Mouse (Mus musculus) erythroblast, embryonic 14.5 days (primary cell): Measurements from ENCODE around the gene Slc5a5. TPM values are rescaled to one million over a fixed set of nuclear protein-coding genes. Genes with fewer than 3 reads are reported as not detected.

Experiments used
- H3K27me3 ChIP-seq: 2 replicates; pipeline ENCODE4 v1.6.1; 2012; ENCODE audit warnings: inconsistent platforms; ENCODE audit not compliant: control insufficient read depth
- H3K36me3 ChIP-seq: 2 replicates; pipeline ENCODE4 v1.6.1; 2012; ENCODE audit warnings: mild to moderate bottlenecking, inconsistent platforms; ENCODE audit not compliant: control insufficient read depth
- H3K4me1 ChIP-seq: 2 replicates; pipeline ENCODE4 v1.6.1; 2012; ENCODE audit warnings: inconsistent platforms; ENCODE audit not compliant: control insufficient read depth
- H3K4me3 ChIP-seq: replicated peaks from 2 replicates; pipeline ENCODE3; 2012; ENCODE audit warnings: moderate library complexity, mild to moderate bottlenecking, inconsistent platforms
- H3K9me3 ChIP-seq: 2 replicates; pipeline ENCODE4 v1.6.1; 2012; ENCODE audit warnings: low read length, inconsistent platforms, mixed read lengths; ENCODE audit not compliant: control insufficient read depth
- GATA1 ChIP-seq: IDR thresholded peaks from 2 replicates; pipeline ENCODE4 v1.6.1; 2012; ENCODE audit warnings: low read length, inconsistent platforms, mixed read lengths
- TAL1 ChIP-seq: IDR thresholded peaks from 3 replicates; pipeline ENCODE4 v1.6.1; 2012; ENCODE audit warnings: low read length, inconsistent platforms, mixed read lengths
- polyA plus RNA-seq: library from polyadenylated mRNA; stranded (reverse); fragments of >175 nt; gene quantifications from 2 replicates; pipeline ENCODE4 v1.2.3, GENCODE M21; 2012

Gene Slc5a5
- 0.03 and 0.06 TPM in 2 replicates for polyA plus RNA-seq

DNA sequence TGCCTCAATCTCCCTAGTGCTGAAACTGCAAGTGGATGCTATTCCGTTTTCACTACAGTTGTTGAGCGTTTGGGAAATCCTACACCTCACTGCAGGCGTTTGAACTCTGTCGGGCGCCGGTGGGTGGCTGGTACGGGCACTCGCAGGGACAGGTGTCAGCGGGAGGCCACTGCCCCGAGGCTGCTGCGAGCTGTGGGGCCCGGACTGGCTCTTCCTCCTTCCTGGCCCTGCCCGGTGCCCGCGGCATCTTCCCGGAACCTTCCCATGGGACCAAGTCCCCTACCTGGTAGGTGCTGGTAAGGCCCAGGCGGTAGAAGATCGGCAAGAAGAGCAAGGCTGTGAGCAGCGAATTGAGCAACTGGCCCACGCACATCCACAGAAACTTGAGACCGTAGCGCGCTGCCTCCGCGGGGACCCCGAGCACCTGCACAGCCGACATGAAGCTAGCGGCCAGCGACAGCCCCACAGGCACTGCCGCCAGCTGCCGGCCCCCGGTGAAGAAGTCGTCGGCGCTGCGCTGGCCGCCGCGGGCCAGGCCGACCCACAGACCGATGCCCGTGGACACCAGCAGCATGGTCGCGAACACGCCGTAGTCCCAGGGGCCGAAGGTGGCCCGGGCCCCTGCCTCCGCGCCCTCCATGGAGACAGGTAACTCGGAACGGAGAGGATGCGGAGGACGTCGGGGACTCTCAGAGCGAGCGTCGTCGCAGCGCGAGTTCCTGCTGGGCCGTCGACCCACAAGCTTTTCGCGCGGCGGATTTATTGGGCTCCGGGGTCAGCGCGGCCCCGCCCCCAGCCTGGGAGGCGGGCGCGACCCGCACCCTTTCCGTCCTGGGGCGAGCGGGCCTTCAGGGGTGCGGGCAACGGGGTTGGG lies at the start of gene Slc5a5:
Gene Slc5a5 (minus strand): TSS at position 736 of the 874 bp plus-strand sequence.
- Histone ChIP-seq H3K36me3 (peaks cover 38% of the 10 kb centered on the region), H3K27me3 (peaks cover 68% of the 10 kb centered on the region), H3K4me3 (no peak within 1 kb of the TSS), H3K4me1 (peaks cover 66% of the 10 kb centered on the region), H3K9me3 (peaks cover 22% of the 10 kb centered on the region)
- TF ChIP-seq TAL1 (no peak), GATA1 (no peak)

DNA sequence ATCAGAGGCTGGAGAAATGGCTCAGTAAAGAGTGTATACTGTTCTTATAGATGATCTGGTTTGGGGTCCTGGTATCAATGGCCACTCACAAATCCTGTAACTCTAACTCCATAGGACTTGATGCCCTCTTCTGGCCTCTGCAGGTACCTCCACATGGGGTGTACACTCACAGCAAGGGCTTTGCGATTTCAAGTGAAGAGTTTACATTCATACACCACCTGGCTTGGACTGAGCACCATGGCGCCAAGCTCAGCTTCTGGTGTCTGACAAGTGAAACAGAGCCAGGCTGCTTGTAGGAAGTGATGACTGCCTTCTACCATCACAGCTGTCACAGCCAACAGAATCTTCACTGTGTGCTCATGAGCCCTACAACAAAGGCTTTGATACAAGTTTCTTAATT lies 48.9 kb upstream of the Slc5a5 start:
- H3K27me3 ChIP-seq: peaks cover 4% of the 10 kb centered on the region; the same call in 1 of the 2 replicates
- no peaks in the 10 kb centered on the region for H3K36me3 ChIP-seq
- no peak for TF ChIP-seq GATA1
- no peak for TF ChIP-seq TAL1
- H3K9me3 ChIP-seq: no peaks in the 10 kb centered on the region
- H3K4me3 ChIP-seq: no peak overlapping the region
- no peaks in the 10 kb centered on the region for H3K4me1 ChIP-seq

DNA sequence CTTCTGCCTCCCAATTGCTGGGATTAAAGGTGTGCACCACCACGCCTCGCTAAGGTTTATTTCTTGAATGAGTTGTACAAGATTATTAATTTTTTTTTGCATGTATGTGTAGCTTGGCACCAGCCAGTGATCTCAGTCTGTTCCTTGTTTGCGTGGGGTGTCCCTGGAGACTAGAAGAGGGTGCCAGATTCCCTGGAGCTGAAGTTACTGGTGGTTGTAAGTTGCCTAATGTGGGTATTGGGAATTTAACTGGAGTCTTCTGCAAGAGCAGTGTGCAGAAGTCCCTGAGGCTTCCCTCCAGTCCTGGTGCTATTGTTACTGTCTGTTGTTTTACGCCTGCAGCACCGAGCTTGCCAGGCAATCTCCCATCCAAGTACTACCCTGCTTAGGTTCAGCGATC lies 44.6 kb upstream of the Slc5a5 start:
- no peak for TF ChIP-seq GATA1
- TF ChIP-seq TAL1: no peak
- Histone ChIP-seq H3K36me3 (no peaks in the 10 kb centered on the region), H3K9me3 (no peaks in the 10 kb centered on the region), H3K27me3 (peaks cover 12% of the 10 kb centered on the region), H3K4me3 (no peak overlapping the region), H3K4me1 (no peaks in the 10 kb centered on the region)

DNA sequence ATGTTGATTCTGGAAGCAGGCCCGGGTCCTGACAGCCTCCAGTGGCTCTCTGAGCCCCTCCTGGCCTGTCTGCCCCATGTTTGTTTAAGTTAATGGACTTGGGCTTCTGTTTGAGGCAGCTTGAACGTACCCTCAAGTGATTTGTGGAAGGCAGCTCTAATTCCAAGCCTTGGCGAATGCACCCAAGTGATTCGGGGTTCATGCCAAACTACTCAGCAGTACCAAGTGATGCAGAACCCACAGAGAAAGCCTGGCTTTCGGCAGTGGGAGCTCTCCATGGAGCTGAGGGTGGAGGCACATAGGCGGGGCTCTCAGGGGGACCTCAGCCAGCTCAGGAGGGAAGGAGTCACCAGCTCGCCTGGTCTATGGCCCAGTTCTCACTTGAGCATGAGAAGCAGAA lies 42.2 kb upstream of the Slc5a5 start:
- H3K27me3 ChIP-seq: peaks cover 9% of the 10 kb centered on the region; the same call in 1 of the 2 replicates
- H3K4me3 ChIP-seq: no peak overlapping the region
- no peaks in the 10 kb centered on the region for H3K36me3 ChIP-seq
- no peaks in the 10 kb centered on the region for H3K4me1 ChIP-seq
- TF ChIP-seq TAL1: no peak
- no peak for TF ChIP-seq GATA1
- H3K9me3 ChIP-seq: no peaks in the 10 kb centered on the region

DNA sequence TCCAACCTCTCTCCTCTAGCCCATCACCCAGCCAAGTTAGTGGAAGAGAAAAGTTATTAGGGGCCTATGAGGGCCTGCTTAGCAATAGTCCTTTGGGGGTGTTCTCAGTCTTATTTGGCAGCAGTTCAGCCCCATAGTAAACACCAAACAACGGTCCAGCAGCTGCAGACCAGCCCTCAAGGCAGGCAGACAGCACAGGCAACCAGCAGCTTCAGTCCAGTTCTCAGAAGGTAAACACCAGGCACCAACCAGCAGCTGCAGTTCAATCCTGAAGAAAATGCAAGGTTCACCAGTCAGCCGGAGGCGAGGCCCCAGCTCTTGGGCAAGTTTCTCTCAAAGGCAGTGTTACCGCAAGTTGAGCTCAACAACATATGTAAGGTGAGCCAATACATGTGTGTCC lies 40.5 kb upstream of the Slc5a5 start:
- no peaks in the 10 kb centered on the region for H3K9me3 ChIP-seq
- no peaks in the 10 kb centered on the region for H3K36me3 ChIP-seq

DNA sequence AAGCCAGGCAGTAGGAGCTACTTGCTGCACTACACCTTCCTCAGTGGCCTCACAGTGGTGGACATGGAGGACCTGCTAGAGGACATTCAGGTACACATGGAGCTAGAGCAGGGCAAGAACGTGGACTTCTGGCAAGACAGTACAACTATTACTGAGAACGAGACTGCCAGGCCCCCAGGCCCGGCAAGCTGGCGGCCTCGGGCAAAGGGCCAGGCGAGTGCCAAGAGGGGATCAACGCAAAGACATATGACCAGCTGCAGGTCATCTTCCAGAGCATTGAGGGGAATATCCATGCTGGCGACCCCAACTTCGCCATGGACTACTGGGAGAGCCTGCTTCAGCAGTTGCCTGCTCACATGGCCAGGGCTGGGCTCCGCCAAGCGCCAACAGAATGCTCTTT lies 39.2 kb upstream of the Slc5a5 start:
- peaks cover 8% of the 10 kb centered on the region for H3K4me1 ChIP-seq
- no peaks in the 10 kb centered on the region for H3K36me3 ChIP-seq
- no peaks in the 10 kb centered on the region for H3K9me3 ChIP-seq
- TF ChIP-seq TAL1 (no peak), GATA1 (no peak)
- H3K27me3 ChIP-seq: peaks cover 9% of the 10 kb centered on the region; the same call in 1 of the 2 replicates
- H3K4me3 ChIP-seq: no peak overlapping the region

More for the DNA sequence above, 40.5 kb upstream of the Slc5a5 start:
- TF ChIP-seq TAL1 (no peak), GATA1 (no peak)
- Histone ChIP-seq H3K27me3 (peaks cover 9% of the 10 kb centered on the region; the same call in 1 of the 2 replicates), H3K4me3 (no peak overlapping the region), H3K4me1 (peaks cover 8% of the 10 kb centered on the region)

DNA sequence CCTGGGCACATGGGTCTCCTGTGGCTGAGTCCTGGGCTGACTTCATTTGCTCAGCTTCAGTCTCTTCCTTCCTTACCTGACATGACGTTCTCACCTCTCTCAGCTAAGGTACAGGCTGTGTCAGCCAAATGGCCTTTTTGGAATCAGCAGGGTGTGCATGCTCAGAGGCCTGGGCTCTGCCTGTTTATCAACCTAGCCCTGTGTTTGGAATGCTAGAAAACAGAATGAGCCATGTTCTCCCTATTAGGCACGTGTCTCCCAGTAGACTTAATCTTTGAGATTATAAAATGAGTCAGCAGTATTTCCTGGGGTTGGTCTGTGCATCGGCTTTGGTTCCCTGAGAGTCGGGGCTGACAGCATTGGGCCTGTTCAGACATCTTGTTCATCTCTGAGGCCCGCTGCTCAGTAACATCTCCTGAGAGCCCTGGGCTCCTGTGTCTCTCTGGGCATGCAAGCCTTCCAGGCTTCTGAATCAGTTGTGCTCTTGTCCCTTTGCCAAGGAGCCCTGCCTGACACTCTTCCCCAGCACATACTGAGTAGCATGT lies 36.3 kb upstream of the Slc5a5 start:
- Histone ChIP-seq H3K36me3 (no peaks in the 10 kb centered on the region), H3K4me3 (no peak overlapping the region), H3K4me1 (peaks cover 8% of the 10 kb centered on the region), H3K9me3 (no peaks in the 10 kb centered on the region), H3K27me3 (no peaks in the 10 kb centered on the region)
- TF ChIP-seq GATA1 (no peak), TAL1 (no peak)

DNA sequence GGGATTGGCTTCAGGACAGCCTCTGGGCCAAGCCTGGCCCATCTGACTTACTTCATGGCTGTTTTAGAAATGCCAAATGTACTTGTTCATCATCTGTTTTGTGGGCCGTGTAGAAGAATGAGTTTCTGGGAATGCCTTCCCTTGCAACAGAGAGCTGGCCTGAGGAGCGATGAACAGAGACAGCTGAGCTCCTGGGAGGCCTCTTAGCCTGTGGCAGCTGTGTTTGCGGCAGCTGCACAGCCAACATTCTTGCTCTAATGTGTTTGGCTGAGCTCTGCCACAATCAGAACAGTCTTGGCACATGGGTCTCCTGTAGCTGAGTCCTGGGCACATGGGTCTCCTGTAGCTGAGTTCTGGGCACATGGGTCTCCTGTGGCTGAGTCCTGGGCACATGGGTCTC lies 35.5 kb upstream of the Slc5a5 start:
- Histone ChIP-seq H3K4me1 (peaks cover 8% of the 10 kb centered on the region), H3K36me3 (no peaks in the 10 kb centered on the region), H3K4me3 (no peak overlapping the region), H3K27me3 (no peaks in the 10 kb centered on the region), H3K9me3 (no peaks in the 10 kb centered on the region)
- TF ChIP-seq GATA1 (no peak), TAL1 (no peak)

DNA sequence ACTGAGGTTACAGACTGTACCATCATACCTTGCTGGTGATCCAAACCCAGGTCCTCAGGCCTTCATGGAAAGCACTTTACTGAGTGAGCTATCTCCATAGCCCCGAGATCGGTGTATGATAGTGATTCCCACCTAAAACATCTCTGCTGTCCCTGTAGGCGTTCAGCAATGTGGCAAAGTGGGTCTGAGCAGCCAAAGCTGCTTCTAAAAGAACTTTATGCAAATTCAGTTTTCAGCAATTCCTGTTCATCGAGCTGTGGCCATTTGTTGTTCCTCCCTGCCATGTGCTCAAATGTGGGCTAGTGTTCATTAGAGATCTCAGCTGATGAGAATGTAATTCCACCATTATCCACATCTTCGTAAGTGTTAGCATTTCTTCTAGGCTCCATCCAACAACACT lies 33.8 kb upstream of the Slc5a5 start:
- TF ChIP-seq TAL1: no peak
- H3K9me3 ChIP-seq: no peaks in the 10 kb centered on the region
- H3K27me3 ChIP-seq: no peaks in the 10 kb centered on the region
- no peak overlapping the region for H3K4me3 ChIP-seq
- no peaks in the 10 kb centered on the region for H3K36me3 ChIP-seq
- peaks cover 8% of the 10 kb centered on the region for H3K4me1 ChIP-seq

DNA sequence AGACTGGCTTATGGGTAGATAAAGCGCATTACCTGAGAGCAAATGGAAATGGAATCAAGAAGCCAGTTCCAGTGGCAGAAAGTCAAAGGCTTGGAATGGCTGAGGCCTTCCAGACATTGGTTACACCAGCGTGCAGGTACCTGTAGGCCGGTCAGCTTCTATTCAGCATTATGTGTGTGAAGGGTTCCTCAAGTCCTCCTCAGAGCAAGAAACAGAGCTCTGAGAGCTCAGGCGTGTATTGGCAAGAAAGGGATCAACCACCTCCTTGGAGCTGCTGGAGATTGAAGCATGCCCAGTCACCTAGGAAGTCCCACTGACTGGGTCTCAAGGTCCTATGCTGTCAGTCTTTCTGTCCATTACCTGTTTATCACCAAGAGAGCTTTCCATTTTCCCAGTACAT lies 33.2 kb upstream of the Slc5a5 start:
- H3K27me3 ChIP-seq: no peaks in the 10 kb centered on the region
- H3K4me1 ChIP-seq: peaks cover 8% of the 10 kb centered on the region
- no peak overlapping the region for H3K4me3 ChIP-seq
- TF ChIP-seq TAL1: no peak
- TF ChIP-seq GATA1: no peak
- H3K36me3 ChIP-seq: no peaks in the 10 kb centered on the region
- no peaks in the 10 kb centered on the region for H3K9me3 ChIP-seq
